Mouse (Mus musculus) forebrain, postnatal 0 days (tissue): ENCODE measurements around the gene Tfap2a. TPM values are rescaled to one million over a fixed set of nuclear protein-coding genes. Genes with fewer than 3 reads are reported as not detected.

Experiments used
- ATAC-seq: fragments of 200-750 bp; cut with Nextera tagmentation; 2 replicates; pipeline ENCODE4 v1.8.0; 2017; ENCODE audit warnings: mild to moderate bottlenecking, moderate library complexity
- DNase-seq: peaks from one replicate; pipeline ENCODE4 v3.0.0-alpha.2; 2015
- H3K27ac ChIP-seq: fragments of 300-500 bp; sonication (generic); 2 replicates; pipeline ENCODE4 v1.5.1; 2014; ENCODE audit warnings: low read depth, mild to moderate bottlenecking, antibody characterized with exemption, low read length, moderate library complexity, mixed read lengths
- H3K27me3 ChIP-seq: fragments of 300-500 bp; sonication (generic); 2 replicates; pipeline ENCODE4 v1.6.1; 2014; ENCODE audit warnings: mild to moderate bottlenecking, low read length, mixed read lengths; ENCODE audit not compliant: insufficient read depth
- H3K36me3 ChIP-seq: fragments of 300-500 bp; sonication (generic); 2 replicates; pipeline ENCODE4 v1.6.1; 2014; ENCODE audit warnings: mild to moderate bottlenecking, moderate library complexity; ENCODE audit not compliant: insufficient read depth
- H3K4me1 ChIP-seq: fragments of 300-500 bp; sonication (generic); 2 replicates; pipeline ENCODE4 v1.6.1; 2014; ENCODE audit warnings: antibody characterized with exemption; ENCODE audit not compliant: insufficient read depth
- H3K4me2 ChIP-seq: fragments of 300-500 bp; sonication (generic); 2 replicates; pipeline ENCODE4 v1.6.1; 2014; ENCODE audit warnings: low read depth, mild to moderate bottlenecking, moderate library complexity
- H3K4me3 ChIP-seq: fragments of 300-500 bp; sonication (generic); 2 replicates; pipeline ENCODE4 v1.5.1; 2014; ENCODE audit warnings: low read depth, low read length, mixed read lengths
- H3K9ac ChIP-seq: fragments of 300-500 bp; sonication (generic); 2 replicates; pipeline ENCODE4 v1.6.1; 2014; ENCODE audit warnings: mild to moderate bottlenecking
- H3K9me3 ChIP-seq: fragments of 300-500 bp; sonication (generic); 2 replicates; pipeline ENCODE4 v1.6.1; 2016; ENCODE audit warnings: low read length
- CTCF ChIP-seq: sonication (generic); IDR thresholded peaks from 2 replicates; pipeline ENCODE4 v1.5.1; 2016; ENCODE audit warnings: antibody characterized with exemption, control low read depth, low read depth
- WGBS: fragments of 180-500 bp; shearing (Covaris S2); extraction: QIAGEN DNeasy Blood & Tissue Kit; methylation state at CpG from one replicate; pipeline ENCODE4 v1.1.7; 2014; 5-methylcytosine and 5-hydroxymethylcytosine counted together
- polyA plus RNA-seq: library from polyadenylated mRNA; unstranded; fragments of >200 nt; fragmentation: Nextera tagmentation; extraction: Ambion mirVana; gene quantifications from 2 replicates; pipeline ENCODE4 v1.2.1, GENCODE M21; 2015
- total RNA-seq: library from RNA; depleted of rRNA; stranded (reverse); fragments of >200 nt; gene quantifications from 2 replicates; pipeline ENCODE4 v1.2.3, GENCODE M21; 2014

Tfap2a gene
- total and polyA plus RNA-seq, 2 experiments from 2014 or later: 0.18 TPM; not detected in 1

GRCm38 (mm10) chr13:40733542-40734151 lies 4.5 kb downstream of the Tfap2a start:
- Histone ChIP-seq H3K4me1 (peaks cover 3% of the 10 kb centered on the region; the same call in 1 of the 2 replicates), H3K4me2 (peak overlapping the region; percentile 37), H3K27me3 (peaks cover 62% of the 10 kb centered on the region), H3K4me3 (peak overlapping the region; percentile 19), H3K9me3 (no peaks in the 10 kb centered on the region), H3K9ac (no peak overlapping the region), H3K27ac (no peak overlapping the region), H3K36me3 (no peaks in the 10 kb centered on the region)
- peak; percentile 50 for TF ChIP-seq CTCF
- DNase-seq: peak; percentile 44
- ATAC-seq: peak; percentile 34; the same call in 1 of the 2 replicates
- WGBS: 4% methylated on average over 36 of the region's 38 CpGs

- no peak for TF ChIP-seq CTCF
- Histone ChIP-seq H3K36me3 (no peaks in the 10 kb centered on the region), H3K4me3 (peak overlapping the region; percentile 19), H3K27ac (no peak overlapping the region), H3K4me2 (peak overlapping the region; percentile 37), H3K4me1 (peaks cover 3% of the 10 kb centered on the region; the same call in 1 of the 2 replicates), H3K27me3 (peaks cover 64% of the 10 kb centered on the region), H3K9ac (no peak overlapping the region), H3K9me3 (no peaks in the 10 kb centered on the region)
- ATAC-seq (no peak), DNase-seq (no peak)
- 2% methylated on average over 30 of the region's 30 CpGs for WGBS
Measured at GRCm38 (mm10) chr13:40732816-40733541, 5.2 kb downstream of the Tfap2a start.

GRCm38 (mm10) chr13:40732085-40732484 lies 6.1 kb downstream of the Tfap2a start:
- Histone ChIP-seq H3K27ac (no peak overlapping the region), H3K36me3 (no peaks in the 10 kb centered on the region), H3K4me3 (no peak overlapping the region), H3K9ac (no peak overlapping the region), H3K9me3 (no peaks in the 10 kb centered on the region), H3K27me3 (peaks cover 61% of the 10 kb centered on the region), H3K4me2 (no peak overlapping the region), H3K4me1 (peaks cover 3% of the 10 kb centered on the region; the same call in 1 of the 2 replicates)
- TF ChIP-seq CTCF: no peak
- WGBS: under 1% methylated on average over 11 of the region's 11 CpGs
- DNase-seq (no peak), ATAC-seq (no peak)

GRCm38 (mm10) chr13:40731179-40731841 lies 6.9 kb downstream of the Tfap2a start:
- no peak for DNase-seq
- no peak overlapping the region for H3K27ac ChIP-seq
- no peaks in the 10 kb centered on the region for H3K9me3 ChIP-seq
- peaks cover 56% of the 10 kb centered on the region for H3K27me3 ChIP-seq
- peaks cover 3% of the 10 kb centered on the region; the same call in 1 of the 2 replicates for H3K4me1 ChIP-seq
- H3K36me3 ChIP-seq: no peaks in the 10 kb centered on the region
- H3K4me2 ChIP-seq: peak overlapping the region; percentile 45
- no peak overlapping the region for H3K9ac ChIP-seq
- ATAC-seq: peak; percentile 10; the same call in 1 of the 2 replicates
- under 1% methylated on average over 62 of the region's 74 CpGs for WGBS
- no peak for TF ChIP-seq CTCF
- H3K4me3 ChIP-seq: peak overlapping the region; percentile 33

- under 1% methylated on average over 40 of the region's 41 CpGs for WGBS
- DNase-seq: peak; percentile 65
- no peak overlapping the region for H3K27ac ChIP-seq
Measured at GRCm38 (mm10) chr13:40730651-40731178, 7.5 kb downstream of the Tfap2a start.

GRCm38 (mm10) chr13:40729592-40730431 lies 8.4 kb downstream of the Tfap2a start:
- Histone ChIP-seq H3K27me3 (peaks cover 56% of the 10 kb centered on the region), H3K4me1 (peaks cover 3% of the 10 kb centered on the region; the same call in 1 of the 2 replicates), H3K9ac (no peak overlapping the region), H3K9me3 (no peaks in the 10 kb centered on the region), H3K4me2 (no peak overlapping the region; the same call in 1 of the 2 replicates), H3K4me3 (no peak overlapping the region; the same call in 1 of the 2 replicates), H3K36me3 (no peaks in the 10 kb centered on the region), H3K27ac (no peak overlapping the region)
- WGBS: under 1% methylated on average over 52 of the region's 52 CpGs
- DNase-seq (peak; percentile 63), ATAC-seq (no peak)
- no peak for TF ChIP-seq CTCF

More at GRCm38 (mm10) chr13:40730651-40731178, 7.5 kb downstream of the Tfap2a start:
- H3K4me3 ChIP-seq: peak overlapping the region; percentile 33
- no peak for TF ChIP-seq CTCF
- H3K36me3 ChIP-seq: no peaks in the 10 kb centered on the region
- peaks cover 54% of the 10 kb centered on the region for H3K27me3 ChIP-seq
- H3K4me1 ChIP-seq: peaks cover 3% of the 10 kb centered on the region; the same call in 1 of the 2 replicates
- peak overlapping the region; percentile 45 for H3K4me2 ChIP-seq
- H3K9ac ChIP-seq: no peak overlapping the region
- H3K9me3 ChIP-seq: no peaks in the 10 kb centered on the region
- peak; percentile 34; the same call in 1 of the 2 replicates for ATAC-seq
